Comparison of ENCODE assay signal across 17 mouse cellular contexts in the genomic region with DNA sequence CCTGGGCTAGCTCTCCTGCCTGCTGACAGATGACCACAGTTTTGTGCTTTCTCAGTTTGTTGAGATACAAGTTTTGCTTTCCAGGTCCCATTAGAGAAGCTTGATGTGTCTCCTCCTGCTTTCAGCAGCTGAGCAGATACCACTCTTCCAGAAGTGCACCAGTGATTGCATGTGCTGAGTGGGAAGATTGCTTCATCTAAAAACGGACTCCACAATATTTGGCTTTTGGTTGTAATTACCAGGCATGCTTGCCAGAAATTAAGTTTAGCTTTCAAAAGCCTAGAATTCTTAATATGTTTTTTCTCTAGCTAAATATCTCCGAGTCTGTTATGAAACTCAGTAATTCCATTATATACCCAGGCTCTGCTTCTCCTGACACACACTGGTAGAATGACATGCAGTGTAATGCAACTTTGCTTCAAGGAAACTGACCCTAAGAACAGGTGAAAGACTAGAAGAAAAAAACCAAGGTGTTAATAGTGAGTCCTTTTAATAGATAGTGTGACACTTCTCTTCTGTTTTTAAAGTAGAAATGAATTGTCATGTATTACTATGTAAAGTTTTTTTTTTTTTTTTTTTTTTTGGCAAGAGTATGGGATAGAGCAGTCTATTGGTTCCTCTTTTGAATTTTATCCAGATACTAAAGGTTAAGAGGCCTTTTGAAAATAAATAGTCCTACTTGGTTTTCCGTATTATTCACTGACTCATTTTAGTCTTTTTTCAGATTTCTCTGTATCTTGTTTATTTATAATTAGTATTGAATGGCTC. TPM values are rescaled to one million over a fixed set of nuclear protein-coding genes. Genes with fewer than 3 reads are reported as not detected.
DNase-seq lines count a peak whose midpoint lies in the region; ATAC-seq and TF ChIP-seq lines count a peak whose summit lies in the region.
"Had no signal": no experiment of that assay in that cellular context is flagged by ENCODE, and none has a peak within 500 bp of the region (broad histone marks: within the 10 kb centered on the region; RNA-seq: fewer than 3 reads in every experiment).

No protein-coding gene starts in this region.

- no peaks in the 10 kb centered on the region for H3K27me3 ChIP-seq in heart, embryonic 12.5 days (replicated peaks)
- H3K27me3 ChIP-seq in liver, adult 2 months (ENCODE audit: control insufficient read depth, insufficient read depth, low read length): no peaks in the 10 kb centered on the region
- no peaks in the 10 kb centered on the region for H3K27me3 ChIP-seq in liver, embryonic 11.5 days (replicated peaks; ENCODE audit: control insufficient read depth, insufficient read depth, low read length)
- no peaks in the 10 kb centered on the region for H3K27me3 ChIP-seq in MEL (ENCODE audit: control insufficient read depth in 1 of 2, insufficient read depth in 2 of 2, low read length in 2 of 2)
- H3K27me3 ChIP-seq in liver, postnatal 0 days (ENCODE audit: insufficient read depth, low read length): no peaks in the 10 kb centered on the region
- H3K27me3 ChIP-seq: embryonic facial prominence, embryonic 12.5 days; forebrain, embryonic 15.5 days; limb, embryonic 12.5 days; midbrain, embryonic 13.5 days had no signal

- WGBS in heart, embryonic 12.5 days: 53% methylated on average over 3 of the region's 3 CpGs
- WGBS in liver, adult 2 months: 17% methylated on average over 3 of the region's 3 CpGs
- WGBS in liver, embryonic 11.5 days: 75% methylated on average over 3 of the region's 3 CpGs
- 57% methylated on average over 3 of the region's 3 CpGs for WGBS in liver, postnatal 0 days (ENCODE audit: insufficient replicate concordance)

- H3K4me1 ChIP-seq in heart, embryonic 12.5 days (replicated peaks): peaks cover 24% of the 10 kb centered on the region
- peaks cover 16% of the 10 kb centered on the region for H3K4me1 ChIP-seq in liver, adult 2 months (ENCODE audit: control insufficient read depth, insufficient read depth, low read length)
- peaks cover 26% of the 10 kb centered on the region for H3K4me1 ChIP-seq in liver, embryonic 11.5 days (replicated peaks; ENCODE audit: control insufficient read depth, insufficient read depth, low read length)
- peaks cover 8 to 25% of the 10 kb centered on the region in 2 experiments; a peak in 3 of 4 replicates for H3K4me1 ChIP-seq in MEL (ENCODE audit: control insufficient read depth in 1 of 2, insufficient read depth in 2 of 2, low read length in 2 of 2)
- peaks cover 15% of the 10 kb centered on the region for H3K4me1 ChIP-seq in liver, postnatal 0 days (ENCODE audit: insufficient read depth)
- H3K4me1 ChIP-seq: forebrain, embryonic 15.5 days had no signal

- H3K9ac ChIP-seq in heart, embryonic 12.5 days: no peak overlapping the region
- no peak overlapping the region for H3K9ac ChIP-seq in liver, adult 2 months (ENCODE audit: low read depth, low read length)
- no peak overlapping the region for H3K9ac ChIP-seq in liver, embryonic 11.5 days (ENCODE audit: low read depth, low read length)
- H3K9ac ChIP-seq in MEL (ENCODE audit: control insufficient read depth, low read depth, low read length, poor library complexity, severe bottlenecking): no peak overlapping the region
- H3K9ac ChIP-seq in liver, postnatal 0 days (replicated peaks): no peak overlapping the region
- H3K9ac ChIP-seq: embryonic facial prominence, embryonic 12.5 days; forebrain, embryonic 15.5 days; limb, embryonic 12.5 days; midbrain, embryonic 13.5 days had no signal

- no peak for DNase-seq in heart, postnatal 14 days
- DNase-seq in liver, adult 2 months (ENCODE audit: extremely low read depth, low read depth, low spot score): peak; percentile 77
- DNase-seq in liver, embryonic 11.5 days (ENCODE audit: low spot score): no peak
- DNase-seq in MEL (ENCODE audit: low read depth, low spot score): peak; percentile 20
- DNase-seq in liver, postnatal 0 days: no peak
- no peak for DNase-seq in adrenal gland, postnatal 25 days
- DNase-seq in c-Kit-positive CD71-positive TER-119-positive erythroid progenitor cells, embryonic 14.5 days (ENCODE audit: low spot score): no peak
- DNase-seq: adrenal gland, postnatal 10 days; cerebellum, adult 8-10 months; kidney, postnatal 4 days; thymus, adult 2 months had no signal

- H3K36me3 ChIP-seq in heart, embryonic 12.5 days: no peaks in the 10 kb centered on the region
- no peaks in the 10 kb centered on the region for H3K36me3 ChIP-seq in liver, adult 2 months (ENCODE audit: control insufficient read depth, insufficient read depth, low read length)
- 0 out of 2 replicates have a peak, but pooled peaks cover 2% of the 10 kb centered on the region for H3K36me3 ChIP-seq in liver, embryonic 11.5 days (ENCODE audit: control insufficient read depth, insufficient read depth, low read length)
- H3K36me3 ChIP-seq in MEL (ENCODE audit: control insufficient read depth in 1 of 2, insufficient read depth in 2 of 2, low read length in 2 of 2): peaks cover 0 to 16% of the 10 kb centered on the region in 2 experiments; a peak in 2 of 4 replicates
- H3K36me3 ChIP-seq in liver, postnatal 0 days (replicated peaks; ENCODE audit: insufficient read depth, low read length): no peaks in the 10 kb centered on the region
- H3K36me3 ChIP-seq: embryonic facial prominence, embryonic 12.5 days; forebrain, embryonic 15.5 days; limb, embryonic 12.5 days had no signal

- H3K9me3 ChIP-seq in heart, embryonic 12.5 days (replicated peaks): peaks cover 4% of the 10 kb centered on the region
- no peaks in the 10 kb centered on the region for H3K9me3 ChIP-seq in liver, embryonic 11.5 days (ENCODE audit: control insufficient read depth, low read length)
- H3K9me3 ChIP-seq in MEL (replicated peaks; ENCODE audit: insufficient read depth, low read length): no peaks in the 10 kb centered on the region
- H3K9me3 ChIP-seq in liver, postnatal 0 days (ENCODE audit: low read length): no peaks in the 10 kb centered on the region
- H3K9me3 ChIP-seq: embryonic facial prominence, embryonic 12.5 days; forebrain, embryonic 15.5 days; heart, embryonic 10.5 days; midbrain, embryonic 13.5 days had no signal

- no peak for TF ChIP-seq CTCF in liver, adult 2 months (IDR thresholded peaks at IDR 0.05; ENCODE audit: low read depth, low read length)
- no peak for TF ChIP-seq CTCF in MEL (IDR thresholded peaks at IDR 0.05 in 2 of 3, conservative IDR thresholded peaks at IDR 0.05 in 1 of 3; ENCODE audit: control insufficient read depth in 1 of 3, insufficient read depth in 1 of 3, low read depth in 2 of 3, low read length in 3 of 3, poor library complexity in 1 of 3, severe bottlenecking in 1 of 3)
- TF ChIP-seq CTCF in liver, postnatal 0 days (IDR thresholded peaks at IDR 0.05; ENCODE audit: low read depth): no peak

- no peak overlapping the region for H3K4me2 ChIP-seq in heart, embryonic 12.5 days
- no peak overlapping the region for H3K4me2 ChIP-seq in liver, embryonic 11.5 days
- no peak overlapping the region for H3K4me2 ChIP-seq in liver, postnatal 0 days (ENCODE audit: low read depth, low read length)
- H3K4me2 ChIP-seq: embryonic facial prominence, embryonic 12.5 days; forebrain, embryonic 15.5 days; limb, embryonic 12.5 days; midbrain, embryonic 13.5 days had no signal

- peaks cover 9% of the 10 kb centered on the region; the same call in 1 of the 2 replicates for H3K79me2 ChIP-seq in liver, adult 2 months (ENCODE audit: control insufficient read depth, insufficient read depth, low read length)
- H3K79me2 ChIP-seq in MEL (ENCODE audit: control insufficient read depth, insufficient read depth, low read length, poor library complexity): no peaks in the 10 kb centered on the region

- no peak for TF ChIP-seq POLR2A in liver, adult 2 months (IDR thresholded peaks at IDR 0.05; ENCODE audit: extremely low read depth, insufficient read depth, low read length)
- no peak for TF ChIP-seq POLR2A in MEL (IDR thresholded peaks at IDR 0.05; ENCODE audit: control insufficient read depth in 1 of 2, insufficient read depth in 1 of 2, low read depth in 1 of 2, low read length in 2 of 2, poor library complexity in 1 of 2)

- no peak for ATAC-seq in heart, embryonic 12.5 days (ENCODE audit: insufficient number of reproducible peaks, low FRiP score)
- no peak for ATAC-seq in liver, embryonic 11.5 days (replicated peaks; ENCODE audit: low FRiP score)
- ATAC-seq in liver, postnatal 0 days: no peak
- ATAC-seq: forebrain, embryonic 15.5 days; midbrain, embryonic 13.5 days had no signal

- peak overlapping the region; percentile 39; the same call in 1 of the 2 replicates for H3K27ac ChIP-seq in heart, embryonic 12.5 days (ENCODE audit: poor library complexity, severe bottlenecking)
- no peak overlapping the region for H3K27ac ChIP-seq in liver, adult 2 months (replicated peaks; ENCODE audit: insufficient read depth, low read depth, low read length)
- H3K27ac ChIP-seq in liver, embryonic 11.5 days (ENCODE audit: low read depth, low read length): no peak overlapping the region
- H3K27ac ChIP-seq in MEL (ENCODE audit: control insufficient read depth, low read depth, low read length): no peak overlapping the region
- H3K27ac ChIP-seq in liver, postnatal 0 days (ENCODE audit: low read depth): 0 out of 2 replicates have a peak overlapping the region, but pooled peaks have one; percentile 24
- H3K27ac ChIP-seq: embryonic facial prominence, embryonic 12.5 days; forebrain, embryonic 15.5 days; heart, embryonic 10.5 days; limb, embryonic 12.5 days; midbrain, embryonic 13.5 days had no signal

- H3K4me3 ChIP-seq in heart, embryonic 12.5 days: no peak overlapping the region
- no peak overlapping the region for H3K4me3 ChIP-seq in liver, adult 2 months (ENCODE audit: insufficient read depth, low read depth, low read length)
- H3K4me3 ChIP-seq in liver, embryonic 11.5 days (ENCODE audit: low read depth, low read length): no peak overlapping the region
- H3K4me3 ChIP-seq in MEL (ENCODE audit: control insufficient read depth in 1 of 2, insufficient read depth in 1 of 2, low read depth in 2 of 2, low read length in 2 of 2): no peak overlapping the region
- H3K4me3 ChIP-seq in liver, postnatal 0 days (ENCODE audit: low read depth, low read length): no peak overlapping the region
- H3K4me3 ChIP-seq: embryonic facial prominence, embryonic 12.5 days; forebrain, embryonic 15.5 days; heart, embryonic 10.5 days; limb, embryonic 12.5 days; midbrain, embryonic 13.5 days had no signal

- no peak for TF ChIP-seq EP300 in MEL (IDR thresholded peaks at IDR 0.05; ENCODE audit: low read depth in 1 of 2, low read length in 2 of 2)
- no peak for TF ChIP-seq EP300 in liver, postnatal 0 days (IDR thresholded peaks at IDR 0.05; ENCODE audit: low read depth)

- no peak for TF ChIP-seq RAD21 in MEL (IDR thresholded peaks at IDR 0.05; ENCODE audit: low read depth, low read length)

- intact Hi-C loops in heart, postnatal 14 days (cut with DNase I): loop anchor here (5.0 kb wide), 1 partner anchor 51 kb away; no protein-coding TSS in a partner anchor

RNA-seq across cellular contexts. Expression of a gene that starts 40.7 kb away (rescaled TPM):
- polyA plus RNA-seq in heart, embryonic 12.5 days (2016; fragmentation: Nextera tagmentation; extraction: Ambion mirVana): 30.1 and 30.2 TPM in 2 replicates
- 1 to 10 TPM; 7.8 to 9.5 TPM for total RNA-seq in heart, postnatal 14 days (2021)
- 1.5 and 3.7 TPM in 2 replicates for total RNA-seq in liver, adult 2 months (2014; rRNA removed)
- polyA plus RNA-seq in liver, adult 2 months (2012; rRNA removed): 2.3 and 2.6 TPM in 2 replicates
- polyA plus RNA-seq in liver, embryonic 11.5 days (2014; fragmentation: Nextera tagmentation; extraction: Ambion mirVana): 18.5 and 23.5 TPM in 2 replicates
- total RNA-seq in MEL (2012; rRNA removed): 4.0 and 5.6 TPM in 2 replicates
- polyA plus RNA-seq in MEL (2012; ENCODE audit: insufficient read depth in 1 of 2, insufficient read length in 2 of 2, low read depth in 1 of 2, low replicate concordance in 2 of 2, missing spikeins in 1 of 2): 10 to 100 TPM in 1 of 2 experiments, not detected in 1; 12.5 TPM
- polyA plus RNA-seq in liver, postnatal 0 days (2015; fragmentation: Nextera tagmentation; extraction: Ambion mirVana): 5.4 and 5.5 TPM in 2 replicates
- 19.8 and 21.0 TPM in 2 replicates for total RNA-seq in adrenal gland, postnatal 25 days (2021)

Comparison
In these comparisons a context has a peak if more than half of its experiments do, and no peak if none do; other contexts are left out.
1. H3K27ac ChIP-seq: peak in heart, embryonic 12.5 days (single experiment) and liver, postnatal 0 days (single experiment); none in liver, adult 2 months (single experiment), liver, embryonic 11.5 days (single experiment) and MEL (single experiment).
2. DNase-seq: peak in liver, adult 2 months (single experiment) and MEL (single experiment); none in heart, postnatal 14 days (0 of 2), liver, embryonic 11.5 days (single experiment), liver, postnatal 0 days (single experiment), adrenal gland, postnatal 25 days (single experiment) and c-Kit-positive CD71-positive TER-119-positive erythroid progenitor cells, embryonic 14.5 days (single experiment).